Mouse (Mus musculus): ENCODE measurements around the gene Ifitm5.

DNA sequence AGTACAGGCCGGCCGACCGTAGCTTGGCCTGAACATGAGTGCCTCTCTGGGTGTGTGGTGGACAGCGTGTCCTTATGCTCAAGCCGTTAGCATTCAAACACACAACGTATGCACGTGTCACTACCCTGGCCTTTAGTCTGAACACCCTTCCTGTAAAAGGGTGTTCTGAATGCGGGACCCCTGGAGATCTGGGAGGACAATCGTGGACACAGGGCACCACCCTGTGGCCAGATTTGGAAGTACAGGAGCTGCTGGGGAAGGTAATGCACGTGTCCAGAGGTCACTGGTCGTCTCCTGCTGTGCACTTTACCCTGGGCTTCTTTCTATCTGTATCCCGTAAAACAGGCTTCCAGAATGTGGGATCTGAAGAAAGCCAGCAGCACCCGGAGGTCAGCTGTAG lies 46.9 kb downstream of the Ifitm5 start:
- peak; percentile 93 for TF ChIP-seq CTCF (IDR thresholded peaks at IDR 0.05; ENCODE audit: control insufficient read depth, insufficient read depth, low read length)
- TF ChIP-seq POLR2A (IDR thresholded peaks at IDR 0.05; ENCODE audit: borderline replicate concordance, control insufficient read depth, low read depth, low read length): no peak

All from bone marrow, adult 2 months (tissue).